Mouse (Mus musculus): ENCODE results near the gene Tcte3.
"Not testable (repeated sequence)": the region's sequence is repeated elsewhere in the genome, so short reads cannot be mapped to it uniquely, and the experiment has no call there.

The Tcte3 gene

DNA sequence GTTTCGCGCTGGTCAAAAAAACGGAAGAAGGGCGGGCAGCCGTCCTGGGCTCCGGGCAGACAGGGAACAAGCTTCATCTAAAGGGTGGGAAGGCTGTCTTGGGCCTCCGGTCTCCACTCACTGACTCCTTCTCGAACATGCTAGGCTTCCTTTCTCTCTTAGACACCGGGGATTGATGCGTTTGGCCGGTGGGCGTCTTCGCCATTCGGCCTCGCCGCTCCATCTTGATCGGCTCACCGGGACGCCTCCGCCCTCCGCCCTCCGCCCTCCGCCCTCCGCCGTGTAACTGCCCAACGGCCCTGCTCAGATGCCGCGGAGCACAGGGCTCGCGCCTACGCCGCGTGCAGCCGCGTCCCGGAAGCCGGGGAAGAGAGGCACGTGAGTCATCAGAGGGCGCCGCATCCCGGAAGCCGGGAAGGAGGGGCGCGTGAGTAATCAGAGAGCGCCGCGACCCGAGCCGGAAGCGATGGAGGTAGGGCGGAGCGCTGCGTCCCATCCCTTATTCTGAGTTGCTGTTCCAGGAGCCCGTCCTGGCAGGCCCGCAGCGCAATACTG lies at the start of gene Tcte3, which contains the start of the genes Ermard and Gm3448:
Gene Tcte3 (minus strand): TSS at position 314 of the 555 bp plus-strand sequence.
Gene Ermard (plus strand): TSS at position 34 of the 555 bp plus-strand sequence.
Gene Gm3448 (minus strand): TSS at position 363 of the 555 bp plus-strand sequence.
- DNase-seq: peak; percentile 63 to 67

DNA sequence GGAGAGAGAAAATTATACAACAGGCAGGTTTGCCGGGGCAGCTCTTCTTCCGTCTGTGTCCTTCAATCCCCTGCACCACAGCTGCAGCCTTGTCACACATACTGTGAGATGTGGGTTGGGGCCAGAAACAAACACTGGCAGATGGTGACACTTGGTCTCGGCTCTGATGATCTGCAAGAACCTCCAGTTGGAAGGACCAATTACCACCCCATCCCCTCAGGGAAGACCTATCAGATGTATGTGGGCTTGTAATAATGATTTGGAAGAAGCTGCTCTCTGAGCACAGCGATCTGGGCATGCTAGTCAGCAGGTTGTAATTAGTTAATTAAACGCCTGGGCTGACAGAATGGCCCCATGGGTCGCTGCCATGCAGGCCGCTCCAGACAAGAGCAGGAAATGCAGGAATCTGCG lies 47.3 kb upstream of the Tcte3 start:
- DNase-seq: peak; percentile 64 to 68

DNA sequence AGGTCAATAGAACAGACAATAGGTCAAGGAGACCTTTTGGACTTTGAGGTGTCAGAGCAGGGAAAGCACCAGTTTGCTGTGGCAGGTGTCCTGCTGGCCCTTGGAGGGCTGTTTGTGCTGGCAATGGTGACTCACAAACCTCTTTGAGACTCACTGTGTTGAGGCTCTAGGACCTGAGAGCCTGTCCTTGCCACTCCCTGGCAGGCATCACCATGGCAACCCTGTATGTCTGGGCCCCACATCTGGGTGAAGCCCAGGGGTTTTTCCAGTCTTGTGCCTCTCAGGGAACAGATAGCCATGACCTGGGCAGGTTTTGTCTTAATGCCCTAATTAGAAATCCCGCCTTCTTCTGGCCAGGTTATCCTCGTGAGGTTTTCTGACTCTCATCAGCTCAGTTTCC lies 46.9 kb upstream of the Tcte3 start:
- DNase-seq: no peak

DNA sequence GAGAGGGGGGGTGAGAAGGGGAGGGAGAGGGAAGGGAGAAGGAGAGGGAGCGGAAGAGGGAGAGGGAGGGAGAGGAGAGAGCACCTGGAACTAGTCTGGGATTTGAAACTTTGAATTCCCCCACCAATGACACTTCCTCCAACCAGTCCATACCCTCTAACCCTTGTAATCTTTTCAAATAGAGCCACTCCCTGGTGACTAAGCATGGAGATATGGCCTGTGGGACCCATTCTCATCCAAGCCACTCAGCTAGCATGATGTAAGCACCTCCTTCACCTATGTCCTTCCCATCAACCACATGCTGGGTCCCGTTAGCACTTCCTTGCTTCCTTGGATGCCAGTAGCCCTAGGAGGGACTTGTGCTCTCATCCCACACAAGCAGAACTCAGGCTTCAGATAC lies 43.7 kb upstream of the Tcte3 start:
- DNase-seq: no peak

DNA sequence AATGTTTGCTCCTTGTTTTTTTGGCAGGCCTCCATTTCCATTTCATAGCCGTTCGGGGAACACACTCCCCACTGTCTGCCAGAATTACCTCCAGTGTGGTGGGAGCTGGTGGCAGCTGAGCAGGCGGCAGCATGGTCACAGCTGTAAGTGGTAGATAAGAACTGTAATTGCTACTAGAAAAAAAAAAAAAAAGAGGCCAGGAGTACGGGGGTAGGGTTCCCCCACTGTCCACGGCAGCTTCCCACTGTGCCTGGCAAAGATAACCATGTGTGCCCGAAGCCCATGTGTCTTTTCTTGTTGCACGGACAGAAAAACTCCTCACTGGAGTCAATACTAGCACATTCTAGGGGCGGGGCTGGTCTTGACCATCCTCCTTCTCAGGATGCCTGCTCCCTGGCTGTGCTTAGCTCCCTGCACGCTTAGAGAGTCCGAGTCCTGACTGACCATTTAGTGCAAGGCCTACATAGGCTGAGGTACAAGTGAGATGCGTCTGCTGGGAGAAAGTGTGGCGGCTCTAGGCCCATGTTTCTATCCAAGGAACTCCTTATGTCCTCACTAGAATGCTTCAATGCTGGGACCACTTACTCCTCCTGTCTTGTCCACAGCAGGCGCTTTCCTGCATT lies 43.0 kb upstream of the Tcte3 start:
- no peak for DNase-seq

DNA sequence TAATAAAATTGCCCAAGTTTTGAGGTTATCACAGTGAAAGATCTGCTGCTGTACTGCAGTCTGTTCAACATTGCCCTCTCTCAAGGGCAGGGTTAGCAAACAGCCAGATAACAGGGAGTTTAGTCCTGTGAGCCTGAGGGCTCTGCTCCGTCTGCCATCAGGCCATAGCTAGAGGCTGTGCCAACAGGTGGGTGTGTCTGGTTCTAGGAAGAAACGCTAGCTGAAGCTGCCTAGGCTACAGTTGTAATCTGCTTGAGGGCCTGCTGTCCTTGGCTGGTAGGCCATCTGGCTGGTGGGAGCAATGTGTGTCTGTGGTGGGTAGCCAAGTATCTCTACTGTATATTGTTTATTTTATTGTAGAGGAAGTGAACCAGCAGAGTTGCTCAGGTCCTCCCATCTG lies 36.2 kb upstream of the Tcte3 start:
- DNase-seq: peak; percentile 45 to 69

DNA sequence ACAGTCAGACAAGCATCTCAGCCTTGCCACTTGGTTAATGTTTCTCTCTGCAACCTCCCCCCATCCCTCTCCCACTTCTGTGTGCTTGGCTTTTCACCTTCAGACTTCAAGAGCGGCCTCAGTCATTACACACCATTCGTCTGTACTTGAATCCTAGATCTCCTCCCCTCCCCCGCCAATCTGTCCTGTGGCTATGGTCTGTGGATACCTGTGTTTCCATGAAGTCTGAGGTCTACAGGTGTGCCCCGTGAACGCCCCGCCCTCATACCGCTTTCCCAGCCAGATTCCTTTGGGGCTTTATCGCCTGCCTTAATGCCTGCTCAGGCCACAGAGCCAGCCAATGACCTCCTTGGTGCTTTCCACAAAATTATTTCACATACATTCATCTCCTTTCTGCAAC lies 33.7 kb upstream of the Tcte3 start:
- DNase-seq: no peak

DNA sequence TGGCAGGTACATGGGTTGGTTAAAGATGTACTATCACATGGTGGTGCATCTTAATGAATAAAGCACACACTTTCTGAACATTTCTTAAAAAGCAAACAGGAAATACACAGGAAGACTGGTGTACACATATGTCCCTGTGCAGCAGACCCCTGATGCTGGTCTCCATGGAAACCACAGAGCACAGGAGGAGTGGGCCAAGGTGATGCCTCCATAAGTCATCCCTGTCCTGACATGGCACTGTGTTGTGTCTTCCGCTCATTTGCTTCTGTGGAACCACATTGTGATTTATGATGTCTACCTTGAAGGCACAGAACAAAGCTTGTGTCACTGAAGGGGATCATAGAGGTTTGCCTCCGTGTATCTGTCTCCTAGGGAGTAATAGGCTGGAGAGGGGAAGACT lies 30.9 kb upstream of the Tcte3 start:
- no peak for DNase-seq

DNA sequence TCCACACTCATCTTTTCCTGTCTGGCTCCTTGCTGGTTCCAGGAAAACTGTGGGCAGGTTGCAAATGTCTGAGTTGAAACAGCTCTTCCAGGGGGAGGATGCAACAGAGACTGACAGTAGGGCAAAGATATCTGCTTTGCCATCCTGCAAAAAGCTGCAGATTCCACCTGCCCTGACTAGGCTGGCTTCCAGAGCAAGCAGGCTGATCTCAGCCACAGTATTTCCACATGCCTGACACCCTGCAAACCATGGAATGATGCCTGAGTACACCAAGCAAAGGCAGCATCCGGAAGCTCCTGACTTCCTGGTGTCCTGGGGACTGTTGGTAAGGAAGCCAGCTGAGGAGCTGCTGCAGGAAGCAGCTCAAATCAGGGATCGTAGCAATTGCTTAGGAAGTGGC lies 27.8 kb upstream of the Tcte3 start:
- DNase-seq: peak; percentile 33 to 38

DNA sequence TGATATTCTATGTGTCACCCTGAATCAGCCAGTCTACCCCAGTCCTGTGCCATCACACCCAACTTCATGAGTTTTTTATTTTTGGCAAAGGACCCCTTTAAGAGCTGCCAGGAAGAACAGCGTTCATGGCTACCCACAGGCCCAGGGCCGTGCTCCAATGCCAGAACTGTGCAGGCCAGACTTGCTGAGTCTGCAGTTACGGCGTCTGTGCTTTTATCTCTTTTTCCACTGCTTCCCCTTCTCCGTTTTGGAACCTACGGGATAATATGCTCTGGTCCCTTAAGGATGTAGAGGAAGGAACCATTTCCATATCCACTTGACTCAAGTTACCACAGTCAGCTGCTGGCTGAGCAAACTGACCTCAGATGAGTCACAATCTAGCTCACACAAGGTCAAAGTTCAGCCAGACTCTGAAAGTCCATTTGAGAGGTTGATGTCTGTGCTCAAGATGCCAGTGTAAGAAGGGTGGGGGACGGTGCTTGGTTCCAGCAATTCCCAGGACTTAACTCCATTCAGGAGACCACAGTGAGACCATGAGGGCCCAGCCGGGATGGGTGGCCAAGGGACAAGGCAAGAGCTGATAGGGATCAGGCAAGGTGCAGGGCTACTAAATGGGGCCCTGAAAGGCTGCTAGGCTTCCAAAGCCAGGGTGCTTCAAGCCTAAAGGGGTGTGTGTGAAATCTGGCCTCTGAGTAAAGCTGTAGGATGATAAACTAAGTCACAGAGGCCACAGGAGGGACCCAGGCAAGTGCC lies 26.9 kb upstream of the Tcte3 start:
- DNase-seq: peak in 1 of 2 experiments; percentile 20

DNA sequence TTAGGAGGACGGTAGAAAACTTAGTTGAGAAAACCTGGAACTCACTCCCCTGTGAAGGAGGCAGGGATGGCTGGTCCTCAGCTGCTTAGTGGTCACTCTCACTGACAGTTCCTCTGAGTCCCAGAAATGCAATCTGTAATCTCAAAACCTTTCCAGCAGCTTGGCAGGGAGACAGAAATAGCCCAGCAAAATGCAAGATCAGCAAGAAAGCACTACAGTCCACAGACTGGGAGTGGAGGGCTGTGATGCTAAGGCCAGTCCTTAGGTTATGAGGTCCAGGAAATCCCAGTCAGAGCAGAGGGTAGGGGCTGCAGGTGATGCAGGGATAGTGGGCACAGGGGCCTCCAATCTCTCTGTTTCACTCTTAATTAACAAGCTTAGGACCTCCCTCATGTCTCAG lies 25.6 kb upstream of the Tcte3 start:
- peak in 1 of 2 experiments; percentile 12 for DNase-seq

DNA sequence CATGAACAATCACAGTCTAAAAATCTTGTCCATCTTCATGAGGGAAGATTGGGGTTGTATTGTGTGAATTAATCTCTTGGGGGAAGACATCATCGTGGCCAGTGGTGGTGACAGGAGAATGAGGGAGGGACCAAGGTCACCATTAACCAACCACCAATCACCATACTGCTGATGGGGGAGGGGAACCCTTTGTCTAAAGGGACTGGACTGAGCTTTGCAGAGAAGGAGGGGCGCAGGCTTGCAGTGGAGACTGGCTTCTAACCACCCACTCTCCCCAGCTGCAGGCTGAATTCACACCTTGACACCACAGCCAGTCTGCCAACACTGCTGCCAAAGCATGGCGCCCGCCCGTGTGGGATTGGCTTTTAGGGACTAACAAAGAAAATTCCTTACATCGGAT lies 24.8 kb upstream of the Tcte3 start:
- DNase-seq: peak; percentile 37 to 41

DNA sequence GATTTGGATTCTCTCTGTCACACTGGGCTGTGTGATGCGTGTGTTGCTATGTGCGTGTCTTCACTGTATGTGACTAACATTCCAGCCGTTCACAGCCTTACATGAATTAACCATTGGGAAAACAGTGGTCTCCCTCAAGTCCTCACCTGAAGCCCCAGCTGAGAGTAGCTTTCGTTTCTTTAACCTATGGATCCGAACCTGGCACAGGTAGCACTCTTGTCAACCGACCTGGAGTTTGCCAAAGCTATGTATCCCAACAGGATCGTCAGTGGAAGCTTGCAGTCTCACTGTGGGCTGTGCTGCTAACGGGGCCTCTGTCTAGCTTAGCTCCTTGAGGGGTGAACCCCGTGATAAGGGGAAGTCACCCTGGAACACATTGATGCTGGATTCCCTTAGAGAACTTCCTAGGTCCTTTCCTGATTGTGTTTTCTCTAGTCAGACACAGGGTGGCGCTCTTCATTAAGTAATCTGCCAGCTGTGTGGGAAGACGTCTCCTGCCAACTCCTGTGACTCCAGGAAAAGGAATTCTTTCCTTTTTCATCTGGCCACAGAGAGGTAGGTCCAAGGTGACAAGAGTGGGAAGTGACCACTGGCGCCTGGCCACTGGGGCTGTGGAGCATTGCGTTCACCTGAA lies 24.2 kb upstream of the Tcte3 start:
- peak; percentile 80 for DNase-seq

DNA sequence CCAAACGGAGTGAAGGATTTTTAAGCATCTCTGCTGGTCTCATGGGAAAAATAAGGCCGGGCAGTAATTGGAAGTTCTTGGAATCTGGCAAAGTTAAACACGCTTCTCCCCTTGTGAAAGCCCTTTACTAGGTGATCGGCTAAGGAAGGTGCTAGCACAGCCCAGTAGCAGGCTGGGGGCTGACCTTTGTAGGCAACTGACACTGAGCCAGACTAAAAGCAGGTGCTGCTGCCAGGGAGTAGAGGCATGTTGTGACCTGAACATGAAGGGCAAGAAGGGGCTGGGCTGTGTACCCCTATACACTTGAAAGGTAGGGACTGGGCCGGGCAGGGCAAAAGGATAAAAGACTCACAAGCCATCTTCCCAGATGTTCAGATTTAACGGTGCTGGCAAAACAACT lies 19.1 kb upstream of the Tcte3 start:
- DNase-seq: no peak

DNA sequence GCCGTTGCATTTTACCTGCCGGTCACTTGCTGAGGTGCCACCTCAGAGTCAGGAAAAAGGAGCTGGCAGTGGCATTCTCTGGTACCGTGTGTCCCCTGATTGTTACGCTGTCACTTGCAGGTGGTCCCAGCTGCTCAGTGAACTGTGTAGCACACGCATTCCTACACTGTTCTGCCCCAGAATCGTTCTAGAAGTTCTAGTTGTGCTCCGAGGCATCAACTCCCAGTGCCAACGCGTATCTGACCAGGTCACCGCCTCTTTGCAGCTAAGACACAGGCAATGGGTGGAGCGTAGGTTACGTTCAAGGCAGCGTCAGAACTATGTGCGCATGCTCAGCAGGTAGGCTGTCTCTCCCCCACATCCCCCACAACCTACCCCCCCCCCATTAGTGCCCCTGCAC lies 18.4 kb upstream of the Tcte3 start:
- DNase-seq: no peak

DNA sequence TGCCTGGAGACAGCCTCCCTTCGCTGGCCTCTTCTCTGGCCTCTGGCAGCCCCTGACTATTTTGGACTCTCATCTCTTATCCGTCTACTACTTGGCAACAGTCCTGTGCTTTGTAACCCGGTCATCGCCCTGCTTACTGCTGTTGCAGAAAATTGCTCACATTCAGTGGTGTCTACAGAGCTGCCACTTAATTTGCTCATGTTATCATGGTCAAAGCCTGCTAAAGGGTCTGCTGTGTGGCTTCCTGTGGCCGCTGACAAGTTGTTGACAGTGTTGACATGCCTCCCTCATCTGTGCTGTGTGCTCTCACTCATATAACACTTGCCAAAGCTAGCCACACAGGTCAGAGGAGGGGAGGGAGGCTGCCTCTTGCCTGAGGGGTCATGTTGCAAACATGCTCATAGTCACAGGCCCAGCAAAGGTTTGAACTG lies 16.9 kb upstream of the Tcte3 start:
- no peak for DNase-seq

DNA sequence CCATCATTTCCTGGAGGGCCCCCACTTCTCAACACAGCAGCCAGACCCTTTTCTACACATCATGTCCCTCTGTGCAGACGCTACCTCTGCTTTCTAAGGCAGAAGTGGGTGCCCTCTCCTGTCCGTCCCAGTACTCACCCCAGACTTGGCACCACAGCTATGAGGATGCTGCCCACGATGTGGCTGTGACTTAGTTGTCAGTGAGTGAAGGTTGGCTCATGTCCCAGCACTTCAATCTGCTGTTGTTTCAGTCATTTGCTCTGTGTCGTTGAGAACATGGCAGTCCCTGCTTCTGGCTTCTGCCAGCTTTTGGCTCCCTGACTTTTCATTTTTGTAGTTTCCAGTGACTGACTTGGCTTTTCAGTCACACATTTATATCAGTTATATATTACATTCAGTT lies 14.6 kb upstream of the Tcte3 start:
- no peak for DNase-seq

DNA sequence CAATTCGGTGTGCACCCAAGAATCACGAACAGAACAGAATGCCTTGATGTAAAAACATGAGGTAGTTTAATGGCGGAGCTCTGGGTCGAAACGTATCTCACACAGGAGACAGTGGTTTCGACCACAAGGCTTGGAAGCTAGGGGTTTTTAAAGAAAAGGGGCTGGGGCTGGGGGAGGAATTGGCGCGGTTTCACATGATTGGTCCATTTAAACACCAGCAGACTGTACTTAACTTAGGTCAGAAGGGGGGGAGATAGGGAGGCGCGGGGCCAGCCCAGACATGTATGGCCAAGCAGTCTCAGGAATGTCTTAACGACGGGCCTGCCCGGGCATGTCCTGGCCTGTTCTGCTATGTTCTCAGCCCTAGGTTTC lies 12.5 kb upstream of the Tcte3 start:
- not testable (repeated sequence) for DNase-seq

DNA sequence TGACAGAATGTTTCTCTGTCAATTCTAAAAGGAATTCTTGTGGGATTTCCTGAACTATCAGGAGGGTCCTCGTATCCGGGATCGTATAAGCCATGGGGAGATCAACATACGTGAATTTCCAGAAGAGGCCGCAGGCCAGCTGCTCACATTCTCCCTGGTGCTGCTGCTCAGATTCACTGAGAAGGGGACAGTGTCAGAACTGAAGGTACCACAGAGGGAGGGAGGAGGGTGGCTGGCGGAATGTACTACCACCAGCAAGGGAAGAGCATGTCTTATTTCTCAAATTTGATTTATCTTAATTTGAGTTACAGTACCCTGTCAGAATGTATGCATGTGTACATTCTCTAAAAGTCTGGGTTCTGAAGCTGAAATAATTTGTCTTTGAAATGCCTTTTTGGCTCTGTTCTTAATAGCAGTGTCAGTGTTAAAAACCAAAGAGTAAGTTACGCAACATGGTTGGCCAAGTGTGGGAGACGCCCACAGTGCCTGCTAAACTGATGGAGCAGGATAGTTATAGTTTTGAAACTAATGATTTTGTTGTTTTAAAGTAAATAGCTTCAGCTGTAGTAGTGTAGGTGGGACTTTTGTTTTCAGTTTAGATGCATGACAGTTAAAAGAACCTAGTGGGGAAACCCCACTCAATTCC lies 12.0 kb upstream of the Tcte3 start:
- not testable (repeated sequence) for DNase-seq

DNA sequence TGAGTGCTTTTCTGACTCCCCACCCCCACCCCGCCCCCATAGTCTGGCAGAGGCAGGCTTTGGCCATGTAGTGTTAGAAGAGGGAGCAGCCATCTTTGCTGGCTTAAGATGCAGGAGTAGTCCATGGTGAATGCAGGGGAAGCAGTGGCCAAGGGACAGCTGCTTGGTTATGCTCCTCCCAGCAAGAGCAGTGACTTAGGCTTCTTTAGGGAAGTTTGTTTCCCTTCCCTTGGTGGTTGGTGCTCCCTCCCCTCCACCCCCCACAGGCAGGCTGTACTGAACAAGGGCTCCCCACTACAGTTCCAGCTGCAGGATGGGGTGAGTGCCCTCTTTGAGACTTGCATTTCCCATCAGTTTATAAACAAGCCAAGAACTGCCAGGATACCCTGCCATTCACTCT lies 11.5 kb upstream of the Tcte3 start:
- not testable (repeated sequence) for DNase-seq

DNA sequence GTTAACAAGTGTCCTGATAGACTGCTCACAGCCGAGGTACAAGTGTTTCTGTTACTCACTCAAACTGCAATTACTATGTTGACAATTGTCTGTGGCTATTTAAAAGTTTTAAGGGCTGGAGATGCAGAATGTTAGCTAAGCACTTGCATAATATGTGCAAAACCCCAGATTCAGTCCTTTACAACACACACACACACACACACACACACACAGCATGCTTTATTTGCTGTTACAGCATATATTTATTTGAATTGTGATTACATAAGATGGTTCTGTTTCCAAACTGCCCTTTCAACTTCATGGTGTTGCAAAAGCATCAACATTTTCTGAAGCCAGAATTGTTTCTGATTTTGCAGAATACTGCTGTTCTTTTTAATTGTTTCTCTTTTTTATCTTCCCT lies 9.1 kb upstream of the Tcte3 start:
- not testable (repeated sequence) for DNase-seq

DNA sequence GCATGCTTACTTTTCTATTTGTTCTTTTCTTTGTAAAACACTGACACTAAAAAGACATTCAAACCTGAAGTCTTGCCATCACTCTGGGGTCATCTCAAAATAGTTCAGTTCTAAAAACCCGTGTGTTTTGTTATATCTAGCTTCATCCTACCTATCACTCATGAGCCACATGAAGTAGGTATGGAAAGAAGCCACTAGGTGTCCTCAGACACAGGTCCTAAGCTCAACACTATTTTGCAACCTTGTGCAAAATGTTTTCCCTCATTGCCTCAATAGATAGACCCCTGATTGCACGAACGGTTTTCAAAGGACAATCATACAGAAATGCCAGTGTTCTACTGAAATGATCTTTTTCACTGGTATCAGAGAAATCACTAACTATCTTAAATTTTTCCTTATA lies 833 bp downstream of the Tcte3 start:
- DNase-seq: not testable (repeated sequence)

DNA sequence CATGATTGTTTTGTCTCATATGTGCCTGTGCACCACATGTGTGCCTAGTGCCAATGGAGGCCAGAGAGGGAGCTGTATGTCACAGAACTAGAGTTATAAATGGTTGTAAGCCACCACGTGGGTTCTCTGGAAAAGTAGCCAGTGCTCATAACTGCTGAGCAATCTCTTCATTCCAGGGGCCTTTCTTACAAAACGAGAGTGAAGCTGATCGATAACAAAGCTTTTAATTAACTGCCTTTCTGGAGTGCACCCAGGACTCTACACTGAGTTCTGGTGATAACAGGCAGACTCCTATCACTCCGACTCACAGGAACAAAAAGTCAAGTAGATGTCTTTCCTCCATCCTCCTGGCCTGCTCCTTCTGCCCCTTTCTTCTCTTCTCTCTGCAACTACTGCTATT lies 9.9 kb downstream of the Tcte3 start:
- DNase-seq: not testable (repeated sequence)
